Mouse (Mus musculus) spleen, adult 2 months (tissue): ENCODE measurements around the gene Tpsab1.

Experiments
- CTCF ChIP-seq: fragments of 200-500 bp; IDR thresholded peaks from 2 replicates; pipeline ENCODE4 v1.5.1; 2011; ENCODE audit warnings: mild to moderate bottlenecking, inconsistent platforms; ENCODE audit not compliant: insufficient read depth, insufficient read length, insufficient replicate concordance; ENCODE audit errors: extremely low read depth
- POLR2A ChIP-seq: fragments of 200-500 bp; IDR thresholded peaks from 2 replicates; pipeline ENCODE4 v1.6.1; 2011; ENCODE audit warnings: low read depth, low read length, inconsistent platforms

- peak; percentile 81; the same call in 1 of the 2 replicates for TF ChIP-seq CTCF
- TF ChIP-seq POLR2A = no peak
Measured at GRCm38 (mm10) chr17:25333943-25334342, 11.4 kb downstream of the Tpsab1 start.
